Mouse (Mus musculus) kidney, adult 2 months (tissue): ENCODE data around the gene Arl6ip6.

Source experiments
- CTCF ChIP-seq: fragments of 200-500 bp; conservative IDR thresholded peaks from 2 replicates; pipeline ENCODE4 v1.5.1; 2011; ENCODE audit warnings: low read depth, mild to moderate bottlenecking, control low read depth, low read length, moderate library complexity, mixed read lengths; ENCODE audit not compliant: insufficient read depth, insufficient read length
- POLR2A ChIP-seq: fragments of 200-500 bp; IDR thresholded peaks from one replicate; pipeline ENCODE4 v1.6.1; 2011; ENCODE audit warnings: low read depth, low read length, control low read depth

GRCm38 (mm10) chr2:53256982-53257381, 65.5 kb downstream of the Arl6ip6 start:
- TF ChIP-seq CTCF (no peak), POLR2A (no peak)
